Mouse (Mus musculus): ENCODE data around the gene Ifnar1.
A peak's percentile ranks its signal among the peaks of the same experiment; 100 is the strongest.

Gene Ifnar1

DNA sequence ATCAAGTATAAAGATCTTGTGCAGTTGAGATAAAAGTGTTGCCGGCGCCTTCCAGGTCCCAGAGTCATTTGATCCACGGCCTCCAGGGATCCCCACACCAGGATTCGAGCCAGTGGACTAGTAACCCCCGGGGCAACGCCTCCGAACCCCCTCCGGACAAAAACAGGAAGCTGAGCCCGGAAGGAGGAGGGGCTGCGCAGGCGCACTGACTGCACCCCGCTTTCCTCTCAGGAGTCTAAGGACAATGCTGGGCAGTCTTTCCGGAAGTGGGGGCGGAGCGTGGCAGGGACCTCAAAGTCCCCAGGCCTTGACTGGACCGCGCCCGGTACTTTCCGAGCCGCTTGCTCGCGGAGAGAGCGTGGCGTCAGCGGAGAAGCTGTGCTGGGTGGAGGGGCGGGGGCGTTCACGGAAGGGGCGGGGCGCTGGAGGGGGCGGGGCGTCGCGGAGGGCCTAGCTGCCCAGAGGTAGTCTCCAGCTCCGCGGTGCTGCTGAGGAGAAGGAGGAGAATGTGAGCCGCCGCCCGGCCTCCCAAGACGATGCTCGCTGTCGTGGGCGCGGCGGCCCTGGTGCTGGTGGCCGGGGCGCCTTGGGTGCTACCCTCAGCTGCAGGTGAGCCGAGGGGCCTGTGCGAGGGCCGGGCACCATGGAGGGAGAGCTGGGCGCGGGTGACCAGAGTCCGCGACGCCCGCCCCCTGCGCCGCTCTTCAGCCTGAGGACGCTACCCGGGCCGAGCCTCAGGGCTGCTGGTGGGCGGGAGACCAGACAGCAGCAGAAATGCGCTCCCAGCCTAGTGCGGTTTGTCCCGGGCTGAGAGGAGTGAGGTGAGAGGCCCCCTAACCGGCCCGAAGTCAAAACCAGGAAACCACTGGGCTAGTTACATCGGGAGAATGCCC lies at the start of gene Ifnar1:
Gene Ifnar1, plus strand, starts transcription at position 431 of the 893 bp plus-strand sequence.
- peak; percentile 98 for DNase-seq (ENCODE audit: low read depth, low spot score)

DNA sequence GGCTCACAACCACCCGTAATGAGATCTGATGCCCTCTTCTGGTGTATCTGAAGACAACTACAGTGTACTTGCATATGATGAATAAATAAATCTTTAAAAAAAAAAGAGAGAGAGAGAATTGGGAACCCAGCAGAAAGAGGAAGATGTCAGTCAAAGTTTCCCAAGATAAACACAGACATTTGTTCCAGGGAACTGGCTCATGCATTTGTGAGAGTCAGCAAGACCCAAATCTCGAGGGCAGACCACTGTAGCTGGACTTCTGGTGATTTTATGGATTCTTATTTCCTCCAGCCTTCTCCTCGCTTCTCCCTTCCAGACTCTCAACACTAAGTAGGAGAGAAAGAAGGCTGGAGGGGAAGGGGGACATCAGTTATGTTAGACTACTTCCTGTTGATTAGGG lies 47.0 kb upstream of the Ifnar1 start:
- DNase-seq (ENCODE audit: low read depth, low spot score) = no peak

DNA sequence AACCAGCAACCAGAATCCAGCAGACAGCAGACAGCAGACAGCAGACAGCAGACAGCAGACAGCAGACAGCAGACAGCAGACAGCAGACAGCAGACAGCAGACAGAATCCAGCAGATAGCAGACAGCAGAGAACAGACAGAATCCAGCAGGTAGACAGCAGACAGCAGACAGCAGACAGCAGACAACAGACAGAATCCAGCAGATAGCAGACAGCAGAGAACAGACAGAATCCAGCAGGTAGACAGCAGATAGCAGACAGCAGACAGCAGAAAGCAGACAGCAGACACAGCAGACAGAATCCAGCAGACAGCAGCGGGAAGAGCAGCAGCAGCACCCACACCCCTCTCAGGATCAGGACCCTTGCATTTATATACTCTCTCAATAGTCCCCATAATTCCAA lies 46.4 kb upstream of the Ifnar1 start:
- DNase-seq (ENCODE audit: low read depth, low spot score) = peak; percentile 19

GRCm38 (mm10) chr16:91441366-91441765 lies 43.7 kb upstream of the Ifnar1 start:
- DNase-seq (ENCODE audit: low read depth, low spot score) = no peak

DNA sequence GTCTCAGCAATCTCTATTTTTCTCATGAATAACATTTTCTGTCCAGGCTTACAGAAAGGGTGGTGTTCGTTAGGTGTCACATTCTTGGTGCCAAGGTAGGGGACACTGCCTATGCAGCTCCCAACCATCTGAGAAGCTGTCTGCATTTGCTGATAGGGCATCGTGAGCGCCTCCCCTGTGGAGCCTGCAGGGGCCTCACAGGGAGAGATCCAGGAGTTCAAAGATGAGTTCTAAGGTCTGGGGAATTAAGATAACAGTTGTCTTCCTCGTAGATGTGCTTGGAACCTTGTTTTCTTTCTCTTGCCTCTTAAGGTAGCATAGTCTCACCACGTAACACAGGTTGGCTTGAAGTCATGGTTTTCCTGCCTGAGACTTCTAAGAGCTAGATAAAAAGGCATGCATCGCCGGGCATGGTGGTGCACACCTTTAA lies 43.2 kb upstream of the Ifnar1 start:
- DNase-seq (ENCODE audit: low read depth, low spot score) = peak; percentile 26

GRCm38 (mm10) chr16:91442446-91442845 lies 42.6 kb upstream of the Ifnar1 start:
- peak; percentile 69 for DNase-seq (ENCODE audit: low read depth, low spot score)

DNA sequence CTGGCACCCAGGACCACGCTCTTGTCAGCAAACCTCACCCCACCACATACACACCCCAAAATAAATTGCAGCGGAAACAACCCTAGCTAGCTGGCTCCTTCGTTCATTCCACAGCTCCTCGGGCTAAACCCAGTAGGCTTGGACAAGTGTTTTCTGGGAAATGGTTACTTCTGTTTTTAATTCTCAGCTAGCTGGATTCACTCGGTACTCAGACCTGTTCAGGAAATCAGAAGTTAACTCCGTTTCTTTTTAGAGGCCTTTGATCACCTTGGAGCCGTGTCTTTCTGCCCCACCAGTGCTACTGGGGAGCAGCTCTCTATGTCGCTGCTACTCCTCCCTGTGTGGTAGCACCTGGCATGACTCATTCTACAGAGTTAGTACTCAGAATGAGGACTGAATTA lies 41.8 kb upstream of the Ifnar1 start:
- peak; percentile 65 for DNase-seq (ENCODE audit: low read depth, low spot score)

DNA sequence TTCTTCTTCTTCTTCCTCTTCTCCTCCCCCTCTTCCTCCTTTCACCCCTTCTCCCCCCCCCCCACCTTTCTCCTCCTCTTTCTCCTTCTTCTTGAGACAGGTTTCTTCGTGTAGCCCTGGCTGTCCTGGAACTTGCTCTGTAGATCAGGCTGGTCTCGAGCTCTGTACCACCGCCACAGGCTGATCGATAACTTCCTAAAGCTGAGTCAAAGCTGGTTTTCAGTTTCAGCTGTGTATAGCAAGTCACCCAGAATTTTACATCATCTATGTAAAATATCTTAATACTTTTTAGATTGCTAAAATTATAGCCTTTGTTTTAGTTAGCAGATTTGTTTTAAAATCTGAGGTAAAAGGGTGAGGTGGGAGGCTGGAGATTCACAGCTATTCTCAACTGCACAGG lies 40.2 kb upstream of the Ifnar1 start:
- peak; percentile 28 for DNase-seq (ENCODE audit: low read depth, low spot score)

- peak; percentile 83 for DNase-seq (ENCODE audit: low read depth, low spot score)
Measured at GRCm38 (mm10) chr16:91445566-91445965, 39.5 kb upstream of the Ifnar1 start.

- peak; percentile 67 for DNase-seq (ENCODE audit: low read depth, low spot score)
Measured at GRCm38 (mm10) chr16:91446778-91447511, 38.1 kb upstream of the Ifnar1 start.

DNA sequence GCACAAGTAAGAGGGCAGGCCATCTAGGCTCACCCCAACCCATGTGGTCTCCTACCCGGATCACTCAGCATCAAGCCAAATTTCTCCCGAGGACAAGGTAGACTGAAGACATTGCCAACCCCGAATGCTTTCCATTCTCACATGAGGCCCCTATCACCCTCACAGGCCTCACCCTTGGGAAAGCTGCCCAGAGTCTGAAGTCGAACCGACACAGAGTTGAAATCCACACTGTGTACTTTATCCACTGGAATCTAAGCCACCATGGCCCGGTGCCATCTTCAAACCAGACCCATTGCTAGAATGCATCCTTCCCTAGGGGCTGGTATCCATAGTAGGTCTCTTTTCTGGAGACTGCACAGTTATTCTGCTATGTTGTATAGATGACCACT lies 37.5 kb upstream of the Ifnar1 start:
- no peak for DNase-seq (ENCODE audit: low read depth, low spot score)

GRCm38 (mm10) chr16:91448088-91448487 lies 37.0 kb upstream of the Ifnar1 start:
- peak; percentile 68 for DNase-seq (ENCODE audit: low read depth, low spot score)

DNA sequence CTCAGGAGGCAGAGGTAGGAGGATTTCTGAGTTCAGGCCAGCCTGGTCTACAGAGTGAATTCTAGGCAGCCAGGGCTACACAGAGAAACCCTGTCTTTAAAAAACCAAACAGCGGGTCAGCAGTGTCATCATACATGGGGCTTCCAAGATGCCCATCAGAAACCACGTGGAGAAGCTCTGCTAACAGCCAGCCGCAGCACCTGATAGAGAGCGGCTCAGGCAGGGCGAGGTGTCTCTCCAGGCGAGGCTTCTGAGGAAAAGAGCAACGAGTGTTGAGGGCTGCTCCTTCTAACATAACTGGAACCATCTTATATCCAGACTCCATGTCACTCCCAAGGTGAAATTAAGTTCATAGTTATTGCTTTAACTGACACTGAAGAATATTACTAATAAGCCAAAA lies 36.1 kb upstream of the Ifnar1 start:
- DNase-seq (ENCODE audit: low read depth, low spot score) = no peak

GRCm38 (mm10) chr16:91450137-91451064 lies 34.6 kb upstream of the Ifnar1 start:
- no peak for DNase-seq (ENCODE audit: low read depth, low spot score)

- DNase-seq (ENCODE audit: low read depth, low spot score) = peak; percentile 52
Measured at GRCm38 (mm10) chr16:91451949-91452348, 33.1 kb upstream of the Ifnar1 start.

DNA sequence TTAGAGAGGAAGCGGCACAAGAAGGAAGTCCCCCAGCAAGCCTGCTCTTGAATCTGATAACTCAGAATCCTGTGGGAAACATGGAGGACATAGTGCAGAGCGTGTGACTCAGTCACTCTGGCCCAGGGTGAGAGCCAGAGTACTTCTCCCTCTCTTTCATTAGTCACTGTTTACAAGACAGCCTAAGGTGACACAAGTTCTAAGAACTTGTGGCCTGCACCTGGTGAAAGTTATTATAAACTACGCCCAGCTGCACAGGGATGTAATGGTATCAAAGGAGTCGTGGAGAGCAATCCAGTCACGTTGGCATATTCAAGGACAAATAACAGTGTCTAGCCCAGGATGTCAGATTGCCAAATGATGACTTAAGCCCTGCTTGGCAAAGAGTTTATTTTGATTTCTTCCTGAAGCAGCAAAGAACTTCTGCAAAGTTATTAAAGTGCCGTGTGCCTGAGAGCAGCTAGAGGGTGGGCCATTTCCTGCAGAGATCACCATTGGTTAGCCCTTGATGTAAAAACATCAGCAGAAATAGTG lies 32.6 kb upstream of the Ifnar1 start:
- peak; percentile 43 for DNase-seq (ENCODE audit: low read depth, low spot score)

GRCm38 (mm10) chr16:91455868-91456267 lies 29.2 kb upstream of the Ifnar1 start:
- DNase-seq (ENCODE audit: low read depth, low spot score) = no peak

- DNase-seq (ENCODE audit: low read depth, low spot score) = peak; percentile 81
Measured at GRCm38 (mm10) chr16:91458301-91458746, 26.7 kb upstream of the Ifnar1 start.

DNA sequence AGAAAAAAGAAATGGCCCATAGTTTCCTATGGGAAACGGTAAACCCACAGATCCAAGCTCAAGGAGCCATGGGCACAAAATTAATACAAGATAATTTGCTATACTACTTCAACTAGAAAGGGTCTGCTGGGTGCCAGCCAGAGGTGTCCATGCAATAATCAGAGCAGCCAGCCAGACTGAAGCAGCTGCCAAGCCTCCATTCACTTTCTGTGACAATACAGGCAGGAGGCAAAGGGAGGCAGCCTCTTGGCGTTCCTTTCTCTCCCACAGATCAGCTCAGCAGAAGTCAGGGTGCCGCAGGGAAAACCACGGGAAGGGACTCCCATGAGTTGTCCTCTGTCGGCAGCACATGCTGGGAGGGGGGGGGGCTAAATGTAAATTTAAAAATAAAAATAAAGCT lies 26.1 kb upstream of the Ifnar1 start:
- no peak for DNase-seq (ENCODE audit: low read depth, low spot score)

DNA sequence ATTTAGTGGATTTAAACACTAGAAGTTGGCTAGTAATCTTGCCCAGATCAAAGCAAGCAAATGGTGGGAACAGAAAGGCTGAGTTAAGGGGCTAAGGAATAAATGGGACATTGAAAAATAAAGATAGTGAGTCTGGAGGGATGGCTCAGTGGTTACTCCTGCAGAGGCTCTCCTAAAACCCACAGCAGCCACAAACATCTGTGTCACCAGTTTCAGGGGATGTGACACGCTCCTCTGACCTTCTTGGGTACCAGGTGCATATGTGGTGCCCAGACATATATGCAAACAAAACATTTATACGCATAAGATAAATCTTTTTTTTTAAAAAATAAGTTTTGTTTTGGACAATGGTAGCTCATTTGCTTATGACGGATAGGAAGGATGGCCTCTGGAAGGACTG lies 25.6 kb upstream of the Ifnar1 start:
- DNase-seq (ENCODE audit: low read depth, low spot score) = peak; percentile 54

- peak; percentile 83 for DNase-seq (ENCODE audit: low read depth, low spot score)
Measured at GRCm38 (mm10) chr16:91459841-91460370, 25.1 kb upstream of the Ifnar1 start.
